Comparison of ENCODE assay signal across 15 mouse cellular contexts in the genomic region with DNA sequence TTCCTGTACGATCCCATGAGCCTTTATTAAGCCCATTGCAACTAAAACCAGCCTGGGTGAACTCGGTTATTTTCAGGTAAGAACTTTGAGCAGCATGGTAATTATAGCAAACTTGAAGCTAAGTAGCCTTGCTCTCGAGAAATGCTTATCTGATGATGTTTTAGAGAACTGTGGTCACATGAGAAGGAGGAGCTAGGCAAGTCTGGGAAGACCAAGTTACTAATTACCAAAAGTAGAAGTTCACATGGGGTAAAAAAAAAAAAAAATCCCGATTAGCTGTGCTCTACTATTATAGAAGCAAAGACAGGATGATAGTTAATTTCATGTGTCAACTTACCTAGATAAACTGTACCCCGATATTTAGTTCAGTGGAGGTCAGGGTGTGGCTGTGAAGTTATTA.
"Had no signal": no experiment of that assay in that cellular context is flagged by ENCODE, and none has a peak within 500 bp of the region (broad histone marks: within the 10 kb centered on the region; RNA-seq: fewer than 3 reads in every experiment).

No protein-coding gene starts in this region.

- H3K27ac ChIP-seq: limb, embryonic 13.5 days; midbrain, embryonic 13.5 days; neural tube, embryonic 15.5 days had no signal

- ATAC-seq: inflammation-experienced regulatory T-cells, adult 6 months; midbrain, embryonic 13.5 days had no signal

- H3K36me3 ChIP-seq: limb, embryonic 13.5 days; midbrain, embryonic 13.5 days; neural tube, embryonic 15.5 days had no signal

- H3K9me3 ChIP-seq: limb, embryonic 13.5 days; midbrain, embryonic 13.5 days; neural tube, embryonic 15.5 days had no signal

- H3K27me3 ChIP-seq: limb, embryonic 13.5 days; midbrain, embryonic 13.5 days; neural tube, embryonic 15.5 days had no signal

- H3K4me2 ChIP-seq: limb, embryonic 13.5 days; liver, embryonic 11.5 days; lung, embryonic 14.5 days; midbrain, embryonic 13.5 days; neural tube, embryonic 15.5 days had no signal

- H3K4me3 ChIP-seq: limb, embryonic 13.5 days; midbrain, embryonic 13.5 days; myocyte; neural tube, embryonic 15.5 days had no signal

- DNase-seq: kidney, postnatal 10 days; left cerebral cortex, postnatal 4 days; lung, embryonic 14.5 days; lung, postnatal 14 days; right cerebral cortex, adult 18-20 months; right cerebral cortex, postnatal 25 days; spleen, adult 18-20 months; thymus, adult 18-20 months; thymus, postnatal 14 days had no signal

- H3K9ac ChIP-seq: limb, embryonic 13.5 days; lung, embryonic 14.5 days; midbrain, embryonic 13.5 days; neural tube, embryonic 15.5 days had no signal

- H3K4me1 ChIP-seq: limb, embryonic 13.5 days; midbrain, embryonic 13.5 days; neural tube, embryonic 15.5 days had no signal
